Mouse (Mus musculus) megakaryocyte, embryonic 14.5 days (primary cell): ENCODE measurements around the gene Cobl.

ENCODE experiments used
- FLI1 ChIP-seq: IDR thresholded peaks from 2 replicates; pipeline ENCODE4 v1.6.1; 2012; ENCODE audit warnings: low read length, inconsistent platforms, mixed read lengths
- GATA1 ChIP-seq: IDR thresholded peaks from 3 replicates; pipeline ENCODE4 v1.6.1; 2012; ENCODE audit warnings: mixed read lengths, low read length, inconsistent platforms, borderline replicate concordance

DNA sequence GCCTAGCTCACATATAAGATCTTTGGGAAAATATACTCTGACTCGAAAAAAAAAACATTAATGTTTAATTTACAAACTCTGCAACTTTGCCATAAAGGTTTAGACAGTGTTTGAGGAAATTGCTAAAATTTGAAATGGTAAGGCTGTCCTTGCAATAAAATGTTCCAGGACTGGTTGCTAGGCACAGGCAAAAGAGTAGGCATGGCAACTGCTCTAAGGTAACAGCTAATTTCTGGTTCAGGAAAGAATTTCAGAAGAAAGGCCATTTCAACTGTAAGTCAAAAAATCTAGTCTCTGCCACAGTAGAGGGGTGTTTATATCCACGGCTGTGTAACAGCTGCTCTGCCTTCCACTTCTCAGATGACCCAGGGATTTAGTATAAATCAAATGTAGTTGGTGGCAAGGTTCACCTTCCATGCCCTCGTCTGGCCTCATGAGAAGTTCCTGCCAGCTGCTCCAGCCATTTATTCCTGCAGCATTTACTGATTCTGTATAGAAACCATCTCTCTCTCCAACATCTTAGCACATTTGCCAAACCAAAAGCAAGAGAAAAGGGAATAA lies 113.7 kb downstream of the Cobl start:
- TF ChIP-seq GATA1 (no peak), FLI1 (no peak)
